Mouse (Mus musculus): Measurements from ENCODE around the gene Pdcd11. TPM values are rescaled to one million over a fixed set of nuclear protein-coding genes. Genes with fewer than 3 reads are reported as not detected.

The Pdcd11 gene
- polyA plus RNA-seq, 1 experiment from 2014 or later = 10.9 TPM

DNA sequence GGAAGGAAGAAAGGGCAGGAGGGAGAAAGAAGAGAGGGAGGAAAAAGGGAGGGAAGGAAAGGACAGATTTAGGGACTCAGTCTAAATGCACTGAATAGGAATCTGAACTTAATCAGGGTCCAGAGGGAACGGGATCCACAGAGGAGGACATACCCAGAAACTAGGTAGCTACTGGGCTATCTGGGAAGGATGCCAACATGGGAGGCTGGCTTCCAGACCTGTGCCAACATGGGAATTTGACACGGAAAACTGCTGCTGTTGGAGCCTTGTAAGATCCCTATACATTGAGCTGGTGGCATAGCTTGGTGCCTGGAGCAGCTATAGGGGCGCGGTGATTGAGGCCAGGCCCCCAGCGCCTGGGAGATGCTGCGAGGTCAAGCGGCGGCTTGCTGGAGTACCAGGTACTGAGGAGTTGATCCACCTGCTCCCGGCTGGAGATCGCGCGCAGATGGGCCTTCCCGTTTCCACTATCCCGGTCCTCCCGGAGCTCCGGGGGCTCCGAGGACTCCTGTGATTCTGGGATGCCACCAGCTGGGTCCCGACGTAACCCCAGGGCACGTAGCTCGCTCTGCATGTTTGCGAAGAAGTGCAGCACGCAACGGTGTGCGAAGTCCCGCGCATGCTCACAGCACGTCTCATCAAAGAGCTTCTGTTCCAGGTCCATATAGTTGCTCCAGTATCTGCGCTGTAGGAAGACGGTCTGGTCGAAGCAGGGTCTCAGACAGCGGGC, 60.9 kb downstream of the Pdcd11 start:
- no peak for ATAC-seq
- Histone ChIP-seq H3K9ac (no peak overlapping the region), H3K27ac (no peak overlapping the region), H3K9me3 (replicated peaks) (no peaks in the 10 kb centered on the region), H3K4me3 (no peak overlapping the region), H3K4me2 (peak overlapping the region; percentile 29), H3K4me1 (no peaks in the 10 kb centered on the region), H3K27me3 (replicated peaks) (peaks cover 49% of the 10 kb centered on the region), H3K36me3 (no peaks in the 10 kb centered on the region)
- 24% methylated on average over 32 of the region's 32 CpGs for WGBS (ENCODE audit: insufficient replicate concordance)

DNA sequence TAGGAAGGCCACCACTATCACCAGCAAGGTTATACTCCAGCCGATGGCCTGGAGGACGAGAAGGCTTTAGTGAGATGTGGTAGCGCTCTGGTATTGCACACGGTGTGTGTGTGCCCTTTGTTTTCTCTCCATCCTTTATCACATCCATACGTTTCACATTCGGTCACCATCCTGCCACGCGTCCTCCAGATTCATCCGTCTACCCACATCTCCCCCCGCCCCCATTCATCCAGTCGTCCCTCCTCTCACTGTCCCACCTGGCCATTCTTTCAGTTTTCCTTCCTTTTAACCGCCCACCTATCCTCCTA, 61.4 kb downstream of the Pdcd11 start:
- Histone ChIP-seq H3K27ac (no peak overlapping the region), H3K27me3 (replicated peaks) (peaks cover 49% of the 10 kb centered on the region), H3K4me3 (no peak overlapping the region), H3K9ac (no peak overlapping the region), H3K4me1 (no peaks in the 10 kb centered on the region), H3K4me2 (peak overlapping the region; percentile 29), H3K9me3 (replicated peaks) (no peaks in the 10 kb centered on the region), H3K36me3 (no peaks in the 10 kb centered on the region)
- ATAC-seq = no peak
- 56% methylated on average over 12 of the region's 12 CpGs for WGBS (ENCODE audit: insufficient replicate concordance)

DNA sequence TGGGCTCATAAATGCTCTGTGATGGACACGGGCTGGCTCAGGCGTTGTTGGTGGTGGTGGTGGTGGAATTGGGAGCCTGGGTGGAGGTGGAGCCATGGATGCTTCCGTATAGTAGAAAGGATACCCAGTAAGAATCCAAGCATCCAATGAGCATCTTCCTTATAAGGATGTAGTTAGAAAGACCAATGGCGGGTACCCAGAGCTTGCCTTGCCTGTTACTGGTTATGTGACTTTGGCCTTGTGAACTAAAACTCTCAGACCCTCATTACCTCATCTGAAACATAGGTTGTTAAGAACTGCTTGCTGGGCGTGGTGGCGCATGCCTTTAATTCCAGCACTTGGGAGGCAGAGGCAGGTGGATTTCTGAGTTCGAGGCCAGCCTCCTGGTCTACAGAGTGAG, 63.2 kb downstream of the Pdcd11 start:
- WGBS (ENCODE audit: insufficient replicate concordance) = 69% methylated on average over 7 of the region's 7 CpGs
- no peak overlapping the region for H3K27ac ChIP-seq
- H3K4me2 ChIP-seq = no peak overlapping the region
- no peak overlapping the region for H3K4me3 ChIP-seq
- no peak for ATAC-seq
- no peak overlapping the region for H3K9ac ChIP-seq
- H3K27me3 ChIP-seq (replicated peaks) = peaks cover 41% of the 10 kb centered on the region
- no peaks in the 10 kb centered on the region for H3K36me3 ChIP-seq
- no peaks in the 10 kb centered on the region for H3K4me1 ChIP-seq
- no peaks in the 10 kb centered on the region for H3K9me3 ChIP-seq (replicated peaks)

DNA sequence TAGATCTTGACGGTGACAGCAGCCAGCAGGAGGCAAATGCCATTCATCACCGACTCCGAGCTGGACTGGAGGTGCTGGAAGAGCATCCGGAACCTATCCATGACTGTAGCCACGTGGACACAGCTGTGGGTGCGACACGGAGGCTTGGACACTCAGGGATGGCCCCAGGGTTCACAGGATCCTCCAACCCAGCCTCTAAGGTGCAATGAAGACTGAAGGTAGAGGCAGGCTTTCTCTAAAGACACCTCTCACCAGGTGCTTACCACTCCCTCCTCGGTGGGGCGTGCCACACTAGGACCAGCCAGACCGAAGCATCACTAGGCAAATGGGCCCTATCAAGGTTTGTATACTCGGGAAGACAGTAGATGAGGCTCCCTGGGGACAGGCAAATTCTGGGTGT, 67.1 kb downstream of the Pdcd11 start, which contains the start of gene Calhm3:
Gene Calhm3, minus strand, starts transcription at position 101 of the 400 bp plus-strand sequence.
- H3K27me3 ChIP-seq (replicated peaks) = peaks cover 7% of the 10 kb centered on the region; the same call in 1 of the 2 replicates
- no peak within 1 kb of the TSS for H3K27ac ChIP-seq
- no peaks in the 10 kb centered on the region for H3K9me3 ChIP-seq (replicated peaks)
- no peak within 1 kb of the TSS for H3K9ac ChIP-seq
- no peak within 1 kb of the TSS for H3K4me3 ChIP-seq
- H3K4me1 ChIP-seq = no peaks in the 10 kb centered on the region
- H3K4me2 ChIP-seq = no peak within 1 kb of the TSS
- H3K36me3 ChIP-seq = no peaks in the 10 kb centered on the region
- WGBS (ENCODE audit: insufficient replicate concordance) = 72% methylated on average over 11 of the region's 11 CpGs
- ATAC-seq = no peak

DNA sequence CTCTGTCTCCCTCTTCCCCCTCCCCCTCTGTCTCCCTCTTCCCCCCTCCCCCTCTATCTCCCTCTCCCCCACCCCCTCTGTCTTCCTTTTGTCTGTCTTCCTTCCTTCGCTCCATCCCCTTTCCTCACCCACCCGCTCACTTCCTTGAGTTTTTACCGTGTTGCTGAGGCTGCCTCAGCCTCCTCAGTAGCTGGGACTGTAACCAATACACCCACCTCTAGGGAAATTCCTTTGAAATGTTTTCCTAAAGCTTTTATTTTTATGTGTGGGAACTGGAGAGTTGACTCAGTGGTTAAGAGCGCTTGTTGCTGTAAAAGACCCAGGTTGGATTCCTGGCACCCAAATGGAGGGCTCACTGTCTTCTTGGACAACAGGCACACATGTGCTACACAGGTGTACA, 71.1 kb downstream of the Pdcd11 start:
- Histone ChIP-seq H3K4me3 (no peak overlapping the region), H3K27ac (no peak overlapping the region), H3K36me3 (no peaks in the 10 kb centered on the region), H3K9me3 (replicated peaks) (no peaks in the 10 kb centered on the region), H3K4me1 (no peaks in the 10 kb centered on the region), H3K27me3 (replicated peaks) (peaks cover 6% of the 10 kb centered on the region; the same call in 1 of the 2 replicates), H3K4me2 (no peak overlapping the region), H3K9ac (no peak overlapping the region)
- WGBS (ENCODE audit: insufficient replicate concordance) = 56% methylated on average over 4 of the region's 4 CpGs
- ATAC-seq = no peak

DNA sequence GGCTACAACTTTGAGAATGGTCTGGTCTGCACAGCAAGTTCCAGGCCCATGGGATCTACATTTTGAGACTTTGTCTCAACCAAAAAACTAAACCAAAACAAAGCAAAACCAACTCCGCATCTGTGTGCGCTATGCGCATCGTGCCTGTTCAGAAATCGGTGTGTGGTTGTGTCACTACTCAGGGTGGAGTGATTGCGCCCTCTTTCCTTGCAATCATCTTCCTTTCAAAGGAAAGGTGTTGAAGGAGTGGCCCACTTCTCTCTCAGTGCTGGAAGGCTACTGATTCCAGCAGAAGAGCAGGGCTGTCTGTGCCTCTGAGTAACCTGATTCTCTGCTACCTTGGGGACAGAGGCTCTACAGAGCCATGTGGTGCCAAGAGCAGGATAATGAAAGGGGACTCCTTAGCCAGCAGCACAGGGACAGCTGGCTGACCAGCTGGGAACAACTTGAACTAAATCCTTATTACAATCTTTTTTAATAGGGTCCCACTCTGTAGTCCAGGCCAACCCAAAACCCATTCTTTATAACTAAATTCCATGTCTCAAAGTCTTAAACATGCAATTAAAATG, 72.7 kb downstream of the Pdcd11 start:
- H3K4me3 ChIP-seq = no peak overlapping the region
- no peak overlapping the region for H3K4me2 ChIP-seq
- H3K9ac ChIP-seq = no peak overlapping the region
- no peak overlapping the region for H3K27ac ChIP-seq
- no peak for ATAC-seq
- WGBS (ENCODE audit: insufficient replicate concordance) = 81% methylated on average over 6 of the region's 6 CpGs
- no peaks in the 10 kb centered on the region for H3K9me3 ChIP-seq (replicated peaks)
- H3K36me3 ChIP-seq = no peaks in the 10 kb centered on the region
- H3K27me3 ChIP-seq (replicated peaks) = peaks cover 12% of the 10 kb centered on the region; the same call in 1 of the 2 replicates
- H3K4me1 ChIP-seq = 0 out of 2 replicates have a peak, but pooled peaks cover 2% of the 10 kb centered on the region

DNA sequence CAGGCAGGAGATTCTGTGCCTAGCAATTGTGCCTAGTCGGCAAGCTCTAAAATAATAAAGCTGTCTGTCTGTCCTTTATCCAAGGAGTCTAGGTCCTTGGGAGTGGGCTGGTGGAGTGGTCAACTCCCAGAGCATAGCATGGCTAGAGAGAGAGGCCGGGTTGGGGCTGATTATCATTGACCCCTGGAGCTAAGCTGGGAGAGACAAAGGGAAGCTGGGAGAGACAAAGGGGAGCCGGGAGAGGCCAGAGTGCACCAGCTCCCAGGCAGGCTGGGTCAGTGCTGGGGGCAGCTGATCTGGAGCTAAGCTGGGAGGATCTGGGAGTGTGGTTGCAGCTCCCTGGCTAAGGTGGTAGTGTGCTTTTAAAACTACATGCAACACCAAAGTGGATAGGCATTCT, 76.2 kb downstream of the Pdcd11 start:
- no peaks in the 10 kb centered on the region for H3K9me3 ChIP-seq (replicated peaks)
- H3K4me2 ChIP-seq = no peak overlapping the region
- 0 out of 2 replicates have a peak, but pooled peaks cover 16% of the 10 kb centered on the region for H3K27me3 ChIP-seq (replicated peaks)
- ATAC-seq = no peak
- H3K4me1 ChIP-seq = peaks cover 9% of the 10 kb centered on the region
- WGBS (ENCODE audit: insufficient replicate concordance) = 46% methylated on average over 3 of the region's 3 CpGs
- no peak overlapping the region for H3K9ac ChIP-seq
- no peaks in the 10 kb centered on the region for H3K36me3 ChIP-seq
- H3K27ac ChIP-seq = no peak overlapping the region
- H3K4me3 ChIP-seq = no peak overlapping the region

DNA sequence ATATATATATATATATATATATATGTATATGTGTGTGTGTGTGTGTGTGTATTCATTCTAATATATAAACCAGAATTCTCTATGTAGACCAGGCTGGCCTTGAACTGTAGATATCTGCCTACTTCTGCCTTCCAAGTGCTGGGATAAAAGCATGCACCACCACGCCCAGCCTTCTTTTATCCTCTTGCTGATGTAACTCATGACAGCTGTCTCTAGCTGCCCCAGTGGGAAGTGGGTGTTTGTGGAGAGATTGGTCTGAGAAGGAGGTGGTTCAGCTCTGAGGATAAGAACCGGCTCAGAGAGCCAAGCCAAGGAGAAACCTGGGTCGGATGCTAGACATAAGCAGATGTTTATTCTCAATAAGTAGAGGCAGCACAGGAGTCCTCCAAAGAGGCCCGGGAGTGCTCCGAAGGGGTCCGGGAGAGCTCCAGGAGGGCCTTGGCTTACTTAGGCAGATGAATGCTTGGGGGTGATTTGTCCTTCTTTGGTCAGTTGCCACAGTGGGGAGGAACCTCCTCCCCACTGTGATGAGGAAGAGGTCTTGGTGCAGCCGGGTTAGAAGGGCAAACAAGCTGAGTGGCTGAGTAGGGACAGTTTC, 77.1 kb downstream of the Pdcd11 start:
- Histone ChIP-seq H3K4me1 (peaks cover 9% of the 10 kb centered on the region), H3K9ac (no peak overlapping the region), H3K4me2 (peak overlapping the region; percentile 63), H3K27me3 (replicated peaks) (0 out of 2 replicates have a peak, but pooled peaks cover 16% of the 10 kb centered on the region), H3K27ac (no peak overlapping the region), H3K4me3 (no peak overlapping the region), H3K9me3 (replicated peaks) (no peaks in the 10 kb centered on the region), H3K36me3 (no peaks in the 10 kb centered on the region)
- WGBS (ENCODE audit: insufficient replicate concordance) = 60% methylated on average over 7 of the region's 7 CpGs
- ATAC-seq = no peak

DNA sequence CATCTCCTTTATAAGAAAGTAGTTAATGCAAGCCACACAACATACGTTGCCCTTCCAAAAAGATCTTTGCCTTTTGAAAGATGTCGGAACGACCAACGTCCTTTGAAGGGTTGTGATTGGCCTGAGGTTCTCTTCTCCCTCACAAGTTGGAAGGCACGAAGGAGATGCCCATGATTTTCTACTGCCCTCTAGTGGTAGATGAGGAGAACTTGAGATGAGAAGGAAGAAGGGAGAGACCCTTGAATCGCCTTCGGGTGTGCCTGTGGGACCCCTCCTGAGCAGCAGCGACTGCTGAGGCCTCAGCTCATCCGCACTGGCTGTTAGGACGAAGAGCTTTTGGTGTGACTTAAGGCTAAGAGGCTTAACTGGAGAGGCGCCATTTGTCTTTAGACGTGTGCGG, 77.7 kb downstream of the Pdcd11 start:
- peaks cover 19% of the 10 kb centered on the region; the same call in 1 of the 2 replicates for H3K27me3 ChIP-seq (replicated peaks)
- 4% methylated on average over 13 of the region's 13 CpGs for WGBS (ENCODE audit: insufficient replicate concordance)
- no peak overlapping the region for H3K27ac ChIP-seq
- no peak for ATAC-seq
- peak overlapping the region; percentile 63 for H3K4me2 ChIP-seq
- H3K36me3 ChIP-seq = no peaks in the 10 kb centered on the region
- peaks cover 9% of the 10 kb centered on the region for H3K4me1 ChIP-seq
- no peak overlapping the region for H3K9ac ChIP-seq
- no peaks in the 10 kb centered on the region for H3K9me3 ChIP-seq (replicated peaks)
- peak overlapping the region; percentile 32 for H3K4me3 ChIP-seq

DNA sequence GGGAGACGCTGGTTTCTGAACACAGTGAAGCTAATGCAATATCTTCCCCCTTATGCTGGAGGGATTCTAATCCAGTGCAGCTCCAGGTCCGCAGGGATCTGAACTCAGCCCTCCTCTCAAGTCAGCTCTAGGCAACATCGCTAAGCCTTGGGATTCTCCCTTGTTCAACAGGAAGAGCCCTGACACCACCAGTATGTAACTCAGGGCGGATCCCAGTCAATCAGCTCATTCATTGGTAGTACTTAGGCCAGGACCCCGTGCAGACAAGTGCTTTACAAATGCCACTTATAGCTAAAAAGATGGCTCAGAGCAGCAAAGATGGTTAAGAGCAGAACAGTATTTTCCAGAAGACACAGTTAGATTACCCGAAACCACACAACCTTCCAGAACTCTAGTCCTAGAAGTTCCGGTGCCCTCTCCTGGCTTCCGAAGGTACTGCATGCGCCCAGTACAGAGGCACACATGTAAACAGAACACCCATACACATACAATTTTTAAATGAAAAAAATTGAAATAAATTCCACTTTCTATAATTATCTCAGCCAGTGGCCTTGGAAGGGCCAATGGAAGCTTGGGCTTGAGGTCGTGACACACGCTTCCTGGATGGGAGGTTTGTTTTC, 78.3 kb downstream of the Pdcd11 start:
- Histone ChIP-seq H3K27me3 (replicated peaks) (peaks cover 26% of the 10 kb centered on the region; the same call in 1 of the 2 replicates), H3K27ac (no peak overlapping the region), H3K4me3 (peak overlapping the region; percentile 32), H3K4me2 (peak overlapping the region; percentile 63), H3K9me3 (replicated peaks) (no peaks in the 10 kb centered on the region), H3K36me3 (no peaks in the 10 kb centered on the region), H3K9ac (no peak overlapping the region), H3K4me1 (peaks cover 9% of the 10 kb centered on the region)
- WGBS (ENCODE audit: insufficient replicate concordance) = 15% methylated on average over 11 of the region's 11 CpGs
- ATAC-seq = peak; percentile 47; the same call in 1 of the 2 replicates

DNA sequence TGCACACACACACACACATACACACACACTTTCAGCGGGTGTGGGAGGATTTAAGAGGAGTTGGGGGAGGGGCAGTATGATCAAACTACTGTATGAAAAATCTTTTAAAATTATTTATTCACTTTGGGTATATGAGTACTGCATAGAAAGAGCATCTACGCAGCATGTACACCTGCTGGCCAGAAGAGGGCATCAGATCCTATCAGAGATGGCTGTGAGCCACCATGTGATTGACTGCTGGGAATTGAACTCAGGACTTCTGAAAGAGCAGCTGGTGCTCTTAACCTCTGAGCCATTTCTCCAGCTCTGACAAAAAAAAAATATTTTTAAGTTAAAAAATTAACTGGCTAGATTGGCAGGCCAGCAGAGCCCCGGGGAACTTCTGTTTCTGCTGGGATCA, 83.9 kb downstream of the Pdcd11 start:
- WGBS (ENCODE audit: insufficient replicate concordance) = 48% methylated on average over 3 of the region's 3 CpGs
- H3K36me3 ChIP-seq = no peaks in the 10 kb centered on the region
- H3K27me3 ChIP-seq (replicated peaks) = peaks cover 57% of the 10 kb centered on the region
- no peak overlapping the region for H3K4me3 ChIP-seq
- peaks cover 9% of the 10 kb centered on the region; the same call in 1 of the 2 replicates for H3K4me1 ChIP-seq
- no peaks in the 10 kb centered on the region for H3K9me3 ChIP-seq (replicated peaks)
- ATAC-seq = no peak
- no peak overlapping the region for H3K27ac ChIP-seq
- no peak overlapping the region for H3K9ac ChIP-seq
- no peak overlapping the region for H3K4me2 ChIP-seq

DNA sequence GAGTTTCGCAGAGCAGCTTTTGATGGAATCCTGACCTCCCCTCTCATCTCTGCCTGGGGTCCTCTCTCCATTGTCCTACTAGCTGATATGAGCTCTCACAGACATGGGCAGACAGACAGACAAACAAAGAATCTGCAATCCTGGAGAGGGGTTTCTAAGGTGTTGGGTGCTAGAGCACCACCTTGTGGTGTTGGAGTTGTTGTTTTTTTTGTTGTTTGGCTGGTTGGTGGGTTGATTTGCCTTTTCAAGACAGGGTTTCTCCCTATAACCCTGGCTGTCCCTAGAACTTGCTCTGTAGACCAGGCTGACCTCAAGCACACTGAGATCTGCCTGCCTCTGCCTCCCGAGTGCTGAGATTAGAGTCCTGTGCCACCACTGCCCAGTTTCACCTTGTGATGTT, 84.9 kb downstream of the Pdcd11 start:
- Histone ChIP-seq H3K9ac (no peak overlapping the region), H3K4me2 (no peak overlapping the region), H3K27me3 (replicated peaks) (peaks cover 66% of the 10 kb centered on the region), H3K4me1 (peaks cover 9% of the 10 kb centered on the region; the same call in 1 of the 2 replicates), H3K4me3 (no peak overlapping the region), H3K9me3 (replicated peaks) (no peaks in the 10 kb centered on the region), H3K27ac (no peak overlapping the region), H3K36me3 (no peaks in the 10 kb centered on the region)
- ATAC-seq = no peak
- WGBS (ENCODE audit: insufficient replicate concordance) = 50% methylated on average over 2 of the region's 2 CpGs

All from liver, embryonic 12.5 days (tissue).